Mouse (Mus musculus): ENCODE data around the gene Slc2a3. TPM values are rescaled to one million over a fixed set of nuclear protein-coding genes. Genes with fewer than 3 reads are reported as not detected.
A peak's percentile ranks its signal among the peaks of the same experiment; 100 is the strongest.

Slc2a3 gene
- total RNA-seq (2021), result 100 to 1,000 TPM; 110 to 113 TPM
- long read RNA-seq, transcript Slc2a3-201 (10 exons, 3,959 nt), result major isoform, 228 of 276 reads
- long read RNA-seq, partial matches to known transcripts, result 10 of 276 reads
- long read RNA-seq, other reads (novel, unspliced or antisense), result 38 of 276 reads

GRCm38 (mm10) chr6:122801301-122801800, at the start of gene Slc2a3:
TSS of gene Slc2a3 (minus strand) at chr6:122801640.
- DNase-seq (ENCODE audit: low spot score in 2 of 2), result peak; percentile 58 to 73

GRCm38 (mm10) chr6:122843759-122844158, 42.3 kb upstream of the Slc2a3 start:
- DNase-seq (ENCODE audit: low spot score in 2 of 2), result no peak

- DNase-seq (ENCODE audit: low spot score in 2 of 2), result no peak
These were observed 36.1 kb upstream of the Slc2a3 start for GRCm38 (mm10) chr6:122837539-122837938.

GRCm38 (mm10) chr6:122836974-122837373, 35.5 kb upstream of the Slc2a3 start:
- DNase-seq (ENCODE audit: low spot score in 2 of 2), result no peak

GRCm38 (mm10) chr6:122834365-122834764, 32.9 kb upstream of the Slc2a3 start:
- peak in 1 of 2 experiments; percentile 45 for DNase-seq (ENCODE audit: low spot score in 2 of 2)

- DNase-seq (ENCODE audit: low spot score in 2 of 2), result no peak
These were observed 31.4 kb upstream of the Slc2a3 start for GRCm38 (mm10) chr6:122832880-122833279.

GRCm38 (mm10) chr6:122828086-122828485, 26.6 kb upstream of the Slc2a3 start:
- DNase-seq (ENCODE audit: low spot score in 2 of 2), result peak in 1 of 2 experiments; percentile 47

- DNase-seq (ENCODE audit: low spot score in 2 of 2), result peak; percentile 77 to 90
These were observed 24.7 kb upstream of the Slc2a3 start for GRCm38 (mm10) chr6:122825923-122826742.

- no peak for DNase-seq (ENCODE audit: low spot score in 2 of 2)
These were observed 23.7 kb upstream of the Slc2a3 start for GRCm38 (mm10) chr6:122825166-122825565.

GRCm38 (mm10) chr6:122824086-122824485, 22.6 kb upstream of the Slc2a3 start:
- DNase-seq (ENCODE audit: low spot score in 2 of 2), result no peak

- no peak for DNase-seq (ENCODE audit: low spot score in 2 of 2)
These were observed 20.4 kb upstream of the Slc2a3 start for GRCm38 (mm10) chr6:122821822-122822221.

GRCm38 (mm10) chr6:122820799-122821650, 19.6 kb upstream of the Slc2a3 start:
- no peak for DNase-seq (ENCODE audit: low spot score in 2 of 2)

GRCm38 (mm10) chr6:122820071-122820798, 18.8 kb upstream of the Slc2a3 start:
- DNase-seq (ENCODE audit: low spot score in 2 of 2), result peak in 1 of 2 experiments; percentile 26

- DNase-seq (ENCODE audit: low spot score in 2 of 2), result peak; percentile 40 to 63
These were observed 18.0 kb upstream of the Slc2a3 start, which contains the start of gene Foxj2 for GRCm38 (mm10) chr6:122819306-122820070. TSS of gene Foxj2 (plus strand) at chr6:122819914.

- no peak for DNase-seq (ENCODE audit: low spot score in 2 of 2)
These were observed 12.2 kb upstream of the Slc2a3 start for GRCm38 (mm10) chr6:122813640-122814039.

GRCm38 (mm10) chr6:122812716-122813115, 11.3 kb upstream of the Slc2a3 start:
- DNase-seq (ENCODE audit: low spot score in 2 of 2), result no peak

GRCm38 (mm10) chr6:122811771-122812600, 10.5 kb upstream of the Slc2a3 start:
- peak in 1 of 2 experiments; percentile 35 for DNase-seq (ENCODE audit: low spot score in 2 of 2)

GRCm38 (mm10) chr6:122811280-122811652, 9.8 kb upstream of the Slc2a3 start:
- peak; percentile 91 to 94 for DNase-seq (ENCODE audit: low spot score in 2 of 2)
